Mouse (Mus musculus): ENCODE measurements around the gene Ccdc57.

DNA sequence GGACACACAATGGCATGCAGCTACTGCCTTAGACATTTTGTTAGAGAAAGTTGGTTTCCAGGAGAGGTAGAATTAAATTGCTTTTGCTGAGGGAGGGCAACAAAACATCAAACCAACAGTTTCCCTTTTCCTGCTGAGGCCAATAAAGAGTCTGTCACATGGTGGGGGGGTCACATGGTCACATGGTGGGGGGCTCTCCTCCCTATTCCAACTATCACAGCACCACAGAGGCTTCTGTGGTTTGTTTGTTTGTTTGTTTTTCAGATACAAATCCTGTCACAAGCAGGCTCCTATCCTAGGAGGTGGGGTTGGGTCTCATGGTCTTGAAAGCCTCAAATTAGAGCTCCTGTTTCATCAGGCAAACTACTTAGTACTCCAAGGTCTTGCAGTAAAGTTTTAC lies 49.8 kb upstream of the Ccdc57 start:
- TF ChIP-seq CTCF (IDR thresholded peaks at IDR 0.05; ENCODE audit: insufficient read depth, low read length) (no peak), POLR2A (IDR thresholded peaks at IDR 0.05; ENCODE audit: borderline replicate concordance, extremely low read depth, low read depth, low read length) (no peak)

Measured in lung, adult 2 months (tissue).